Mouse (Mus musculus): ENCODE measurements around the gene B430306N03Rik.
"Not testable (repeated sequence)": the region's sequence is repeated elsewhere in the genome, so short reads cannot be mapped to it uniquely, and the experiment has no call there.

The B430306N03Rik gene

GRCm38 (mm10) chr17:48334186-48334585 lies 18.2 kb downstream of the B430306N03Rik start:
- DNase-seq (ENCODE audit: low read depth, low spot score) = no peak
- H3K27me3 ChIP-seq (ENCODE audit: control insufficient read depth, insufficient read depth, low read length, poor library complexity, severe bottlenecking) = no peaks in the 10 kb centered on the region; the same call in 1 of the 2 replicates

GRCm38 (mm10) chr17:48336857-48337256 lies 20.9 kb downstream of the B430306N03Rik start:
- Histone ChIP-seq H3K27me3 (ENCODE audit: control insufficient read depth, insufficient read depth, low read length, poor library complexity, severe bottlenecking) (no peaks in the 10 kb centered on the region; the same call in 1 of the 2 replicates), H3K36me3 (ENCODE audit: control insufficient read depth, insufficient read depth, low read length, poor library complexity, severe bottlenecking) (no peaks in the 10 kb centered on the region)
- peak; percentile 91 for DNase-seq (ENCODE audit: low read depth, low spot score)

More at GRCm38 (mm10) chr17:48334186-48334585, 18.2 kb downstream of the B430306N03Rik start:
- H3K36me3 ChIP-seq (ENCODE audit: control insufficient read depth, insufficient read depth, low read length, poor library complexity, severe bottlenecking) = no peaks in the 10 kb centered on the region

GRCm38 (mm10) chr17:48340267-48340666 lies 24.3 kb downstream of the B430306N03Rik start:
- no peak for DNase-seq (ENCODE audit: low read depth, low spot score)
- Histone ChIP-seq H3K36me3 (ENCODE audit: control insufficient read depth, insufficient read depth, low read length, poor library complexity, severe bottlenecking) (no peaks in the 10 kb centered on the region), H3K27me3 (ENCODE audit: control insufficient read depth, insufficient read depth, low read length, poor library complexity, severe bottlenecking) (no peaks in the 10 kb centered on the region; the same call in 1 of the 2 replicates)

DNA sequence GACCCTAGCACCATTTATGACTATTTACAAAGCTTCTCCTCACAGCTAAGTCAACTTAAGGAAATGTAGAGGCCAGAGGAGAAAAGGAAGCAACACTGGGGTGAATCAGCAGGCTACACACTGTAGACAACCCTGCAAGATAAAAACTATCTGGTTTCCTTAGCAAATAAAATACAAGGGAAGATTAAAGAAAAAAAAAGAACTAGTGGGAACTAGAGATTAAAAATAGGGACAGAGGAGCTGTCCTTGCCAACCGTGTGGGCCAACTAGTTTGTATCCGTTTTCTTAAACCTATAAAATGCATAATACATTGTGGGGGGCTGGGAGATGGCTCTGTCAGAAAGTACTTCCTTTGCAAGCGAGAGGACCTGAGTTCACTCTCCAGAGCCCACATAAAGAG lies 26.0 kb downstream of the B430306N03Rik start:
- no peaks in the 10 kb centered on the region for H3K36me3 ChIP-seq (ENCODE audit: control insufficient read depth, insufficient read depth, low read length, poor library complexity, severe bottlenecking)
- DNase-seq (ENCODE audit: low read depth, low spot score) = no peak
- H3K27me3 ChIP-seq (ENCODE audit: control insufficient read depth, insufficient read depth, low read length, poor library complexity, severe bottlenecking) = no peaks in the 10 kb centered on the region

DNA sequence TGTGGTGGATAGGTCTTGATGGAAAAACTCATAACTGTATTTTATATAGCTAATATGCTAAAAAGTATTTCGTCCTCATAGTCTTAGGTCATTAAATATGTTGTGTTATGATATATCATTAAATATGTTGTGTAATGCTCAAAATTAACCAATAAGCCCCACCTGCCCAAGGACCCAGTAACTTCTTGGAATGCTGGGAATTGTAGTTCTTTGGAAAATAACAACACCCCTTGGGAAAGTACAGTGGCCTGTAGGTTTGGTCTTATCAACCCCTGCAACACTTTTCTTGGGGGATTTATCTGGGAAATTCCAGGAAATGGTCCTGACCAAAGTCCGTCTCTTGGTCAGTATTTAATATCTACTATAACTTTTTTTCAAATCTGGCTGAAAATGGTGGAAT lies 27.1 kb downstream of the B430306N03Rik start:
- Histone ChIP-seq H3K36me3 (ENCODE audit: control insufficient read depth, insufficient read depth, low read length, poor library complexity, severe bottlenecking) (no peaks in the 10 kb centered on the region), H3K27me3 (ENCODE audit: control insufficient read depth, insufficient read depth, low read length, poor library complexity, severe bottlenecking) (no peaks in the 10 kb centered on the region)
- DNase-seq (ENCODE audit: low read depth, low spot score) = no peak

- no peaks in the 10 kb centered on the region for H3K27me3 ChIP-seq (ENCODE audit: control insufficient read depth, insufficient read depth, low read length, poor library complexity, severe bottlenecking)
- DNase-seq (ENCODE audit: low read depth, low spot score) = no peak
- H3K36me3 ChIP-seq (ENCODE audit: control insufficient read depth, insufficient read depth, low read length, poor library complexity, severe bottlenecking) = no peaks in the 10 kb centered on the region
Measured at GRCm38 (mm10) chr17:48345824-48346223, 29.9 kb downstream of the B430306N03Rik start.

DNA sequence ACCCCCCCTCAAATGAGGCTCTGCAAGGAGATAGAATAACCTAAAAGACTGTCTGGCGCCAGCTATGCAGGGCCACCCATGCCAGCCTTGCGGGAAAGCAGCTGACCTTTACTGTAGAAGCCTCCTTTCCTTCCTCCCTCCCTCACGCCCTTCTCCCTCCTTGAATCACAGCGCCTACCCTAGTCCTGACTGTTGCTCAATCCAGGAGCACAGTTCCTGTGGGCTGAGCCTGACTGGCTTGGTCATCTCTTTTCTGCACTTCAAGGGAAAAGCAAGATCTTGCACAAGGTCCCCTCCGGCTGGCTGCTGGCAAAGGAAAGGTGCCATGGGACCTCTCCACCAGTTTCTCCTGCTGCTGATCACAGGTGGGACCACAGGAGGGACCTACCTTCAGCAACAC lies 30.3 kb downstream of the B430306N03Rik start, which contains the start of gene Trem2:
Gene Trem2 (plus strand): TSS at position 171 of the 400 bp plus-strand sequence.
- Histone ChIP-seq H3K27me3 (ENCODE audit: control insufficient read depth, insufficient read depth, low read length, poor library complexity, severe bottlenecking) (no peaks in the 10 kb centered on the region), H3K36me3 (ENCODE audit: control insufficient read depth, insufficient read depth, low read length, poor library complexity, severe bottlenecking) (no peaks in the 10 kb centered on the region)
- no peak for DNase-seq (ENCODE audit: low read depth, low spot score)

- no peaks in the 10 kb centered on the region for H3K27me3 ChIP-seq (ENCODE audit: control insufficient read depth, insufficient read depth, low read length, poor library complexity, severe bottlenecking)
- no peak for DNase-seq (ENCODE audit: low read depth, low spot score)
- H3K36me3 ChIP-seq (ENCODE audit: control insufficient read depth, insufficient read depth, low read length, poor library complexity, severe bottlenecking) = no peaks in the 10 kb centered on the region
Measured at GRCm38 (mm10) chr17:48346834-48347233, 30.9 kb downstream of the B430306N03Rik start.

DNA sequence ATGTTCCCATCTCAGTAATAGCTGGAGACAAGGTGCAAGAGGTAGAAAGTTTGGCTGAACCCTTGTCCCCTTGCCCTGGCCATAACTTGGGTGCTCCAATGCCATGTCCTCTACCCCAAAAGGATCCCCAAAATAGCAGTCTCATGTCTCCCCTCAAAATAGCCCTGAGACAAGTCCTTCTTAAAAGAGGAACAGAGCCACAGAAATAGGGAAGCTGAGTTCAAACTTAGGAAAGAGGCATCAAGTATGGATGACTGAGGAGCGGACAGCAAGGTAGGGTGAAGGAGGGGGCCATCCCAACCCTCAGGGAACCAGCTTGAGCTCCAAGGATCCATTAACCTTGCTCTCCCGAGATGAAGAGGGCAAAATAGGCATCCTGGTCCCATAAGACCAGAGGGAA lies 31.3 kb downstream of the B430306N03Rik start:
- H3K36me3 ChIP-seq (ENCODE audit: control insufficient read depth, insufficient read depth, low read length, poor library complexity, severe bottlenecking) = no peaks in the 10 kb centered on the region
- H3K27me3 ChIP-seq (ENCODE audit: control insufficient read depth, insufficient read depth, low read length, poor library complexity, severe bottlenecking) = no peaks in the 10 kb centered on the region
- no peak for DNase-seq (ENCODE audit: low read depth, low spot score)

GRCm38 (mm10) chr17:48350681-48351193 lies 34.8 kb downstream of the B430306N03Rik start:
- Histone ChIP-seq H3K27me3 (ENCODE audit: control insufficient read depth, insufficient read depth, low read length, poor library complexity, severe bottlenecking) (no peaks in the 10 kb centered on the region), H3K36me3 (ENCODE audit: control insufficient read depth, insufficient read depth, low read length, poor library complexity, severe bottlenecking) (no peaks in the 10 kb centered on the region)
- no peak for DNase-seq (ENCODE audit: low read depth, low spot score)

- not testable (repeated sequence) for H3K27me3 ChIP-seq (ENCODE audit: control insufficient read depth, insufficient read depth, low read length, poor library complexity, severe bottlenecking); DNase-seq (ENCODE audit: low read depth, low spot score); H3K36me3 ChIP-seq (ENCODE audit: control insufficient read depth, insufficient read depth, low read length, poor library complexity, severe bottlenecking)
Measured at GRCm38 (mm10) chr17:48352976-48353375, 37.0 kb downstream of the B430306N03Rik start.

DNA sequence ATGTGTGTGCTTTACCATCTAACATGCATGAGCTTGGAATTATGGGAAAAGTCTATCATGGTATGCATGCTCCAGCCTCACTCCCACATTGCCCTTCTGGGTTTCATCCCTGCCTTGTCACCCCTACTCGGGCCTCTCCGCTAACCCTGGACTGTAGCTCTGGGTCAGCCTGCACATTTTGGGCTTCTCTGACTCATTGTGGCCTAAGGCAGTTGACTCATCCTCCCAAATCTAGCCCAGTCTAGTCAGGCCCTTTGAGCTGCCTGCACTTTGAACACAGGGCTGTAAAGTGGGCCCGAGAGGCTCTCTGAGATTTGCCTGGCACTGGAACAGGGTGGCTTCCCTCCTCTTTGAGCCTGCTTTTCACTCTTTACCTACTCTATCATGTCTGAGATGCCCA lies 39.9 kb downstream of the B430306N03Rik start:
- DNase-seq (ENCODE audit: low read depth, low spot score) = no peak
- Histone ChIP-seq H3K27me3 (ENCODE audit: control insufficient read depth, insufficient read depth, low read length, poor library complexity, severe bottlenecking) (no peaks in the 10 kb centered on the region), H3K36me3 (ENCODE audit: control insufficient read depth, insufficient read depth, low read length, poor library complexity, severe bottlenecking) (no peaks in the 10 kb centered on the region)

DNA sequence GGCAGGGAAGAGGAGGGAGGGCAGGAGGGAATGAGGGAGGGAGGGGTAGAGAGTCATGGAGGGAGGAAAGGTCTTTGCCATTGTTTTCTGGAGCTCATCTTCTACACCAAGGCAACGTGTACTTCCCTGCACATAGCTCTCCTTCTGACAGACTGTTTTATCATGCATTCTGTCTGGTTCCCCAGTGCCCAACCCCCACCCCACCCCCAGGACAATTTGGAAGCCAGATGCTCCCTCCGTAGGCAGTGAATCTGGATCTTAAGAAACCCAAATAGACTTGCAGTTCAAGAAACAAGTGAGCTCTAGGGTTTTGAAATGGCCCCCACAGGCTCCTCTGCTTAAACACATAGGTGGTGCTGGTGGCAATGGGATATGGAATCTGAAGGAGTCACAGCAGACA lies 42.0 kb downstream of the B430306N03Rik start:
- no peaks in the 10 kb centered on the region for H3K36me3 ChIP-seq (ENCODE audit: control insufficient read depth, insufficient read depth, low read length, poor library complexity, severe bottlenecking)
- no peak for DNase-seq (ENCODE audit: low read depth, low spot score)
- H3K27me3 ChIP-seq (ENCODE audit: control insufficient read depth, insufficient read depth, low read length, poor library complexity, severe bottlenecking) = no peaks in the 10 kb centered on the region

- Histone ChIP-seq H3K27me3 (ENCODE audit: control insufficient read depth, insufficient read depth, low read length, poor library complexity, severe bottlenecking) (no peaks in the 10 kb centered on the region), H3K36me3 (ENCODE audit: control insufficient read depth, insufficient read depth, low read length, poor library complexity, severe bottlenecking) (no peaks in the 10 kb centered on the region)
- no peak for DNase-seq (ENCODE audit: low read depth, low spot score)
Measured at GRCm38 (mm10) chr17:48359616-48360015, 43.7 kb downstream of the B430306N03Rik start, which contains the start of gene Treml1. TSS of gene Treml1 (plus strand) at chr17:48359916.

GRCm38 (mm10) chr17:48360462-48360861 lies 44.5 kb downstream of the B430306N03Rik start:
- DNase-seq (ENCODE audit: low read depth, low spot score) = no peak

GRCm38 (mm10) chr17:48362346-48362745 lies 46.4 kb downstream of the B430306N03Rik start:
- no peak for DNase-seq (ENCODE audit: low read depth, low spot score)
- H3K27me3 ChIP-seq (ENCODE audit: control insufficient read depth, insufficient read depth, low read length, poor library complexity, severe bottlenecking) = no peaks in the 10 kb centered on the region
- H3K36me3 ChIP-seq (ENCODE audit: control insufficient read depth, insufficient read depth, low read length, poor library complexity, severe bottlenecking) = no peaks in the 10 kb centered on the region

More at GRCm38 (mm10) chr17:48360462-48360861, 44.5 kb downstream of the B430306N03Rik start:
- no peaks in the 10 kb centered on the region for H3K27me3 ChIP-seq (ENCODE audit: control insufficient read depth, insufficient read depth, low read length, poor library complexity, severe bottlenecking)
- no peaks in the 10 kb centered on the region for H3K36me3 ChIP-seq (ENCODE audit: control insufficient read depth, insufficient read depth, low read length, poor library complexity, severe bottlenecking)
